Mouse (Mus musculus): ENCODE results near the gene Lrrc7. TPM values are rescaled to one million over a fixed set of nuclear protein-coding genes. Genes with fewer than 3 reads are reported as not detected.

Gene Lrrc7
- total and polyA plus RNA-seq, 2 experiments from 2014 or later, result 7.3 to 29.8 TPM

- no peak overlapping the region for H3K4me2 ChIP-seq (ENCODE audit: low read depth, low read length, poor library complexity, severe bottlenecking)
- 85% methylated on average over 1 of the region's 1 CpGs for WGBS
- no peak overlapping the region for H3K27ac ChIP-seq (ENCODE audit: low read depth, low read length)
- H3K4me1 ChIP-seq (ENCODE audit: insufficient read depth, low read length), result no peaks in the 10 kb centered on the region
- no peaks in the 10 kb centered on the region; the same call in 1 of the 2 replicates for H3K36me3 ChIP-seq (ENCODE audit: insufficient read depth, low read length)
- no peaks in the 10 kb centered on the region for H3K9me3 ChIP-seq (ENCODE audit: low read length)
- ATAC-seq (ENCODE audit: low FRiP score), result no peak
- no peaks in the 10 kb centered on the region for H3K27me3 ChIP-seq (ENCODE audit: insufficient read depth, low read length)
- DNase-seq (ENCODE audit: low spot score), result no peak
- no peak overlapping the region for H3K4me3 ChIP-seq (ENCODE audit: low read depth, low read length)
- TF ChIP-seq CTCF (IDR thresholded peaks at IDR 0.05), result no peak
- H3K9ac ChIP-seq (replicated peaks; ENCODE audit: low read length, poor library complexity, severe bottlenecking), result no peak overlapping the region
These were observed 368.8 kb downstream of the Lrrc7 start for GRCm38 (mm10) chr3:158193229-158193628.

- no peaks in the 10 kb centered on the region for H3K4me1 ChIP-seq (ENCODE audit: insufficient read depth, low read length)
- no peak for DNase-seq (ENCODE audit: low spot score)
- H3K36me3 ChIP-seq (ENCODE audit: insufficient read depth, low read length), result no peaks in the 10 kb centered on the region
- no peak overlapping the region for H3K9ac ChIP-seq (replicated peaks; ENCODE audit: low read length, poor library complexity, severe bottlenecking)
- H3K4me2 ChIP-seq (ENCODE audit: low read depth, low read length, poor library complexity, severe bottlenecking), result no peak overlapping the region
- ATAC-seq (ENCODE audit: low FRiP score), result no peak
- WGBS, result 72% methylated on average over 10 of the region's 10 CpGs
- no peak for TF ChIP-seq CTCF (IDR thresholded peaks at IDR 0.05)
- no peaks in the 10 kb centered on the region for H3K27me3 ChIP-seq (ENCODE audit: insufficient read depth, low read length)
- H3K9me3 ChIP-seq (ENCODE audit: low read length), result no peaks in the 10 kb centered on the region
- no peak overlapping the region for H3K27ac ChIP-seq (ENCODE audit: low read depth, low read length)
- no peak overlapping the region for H3K4me3 ChIP-seq (ENCODE audit: low read depth, low read length)
These were observed 386.9 kb downstream of the Lrrc7 start for GRCm38 (mm10) chr3:158174880-158175735.

- Histone ChIP-seq H3K27ac (ENCODE audit: low read depth, low read length) (no peak overlapping the region), H3K4me2 (ENCODE audit: low read depth, low read length, poor library complexity, severe bottlenecking) (no peak overlapping the region), H3K36me3 (ENCODE audit: insufficient read depth, low read length) (no peaks in the 10 kb centered on the region), H3K9ac (replicated peaks; ENCODE audit: low read length, poor library complexity, severe bottlenecking) (no peak overlapping the region), H3K4me1 (ENCODE audit: insufficient read depth, low read length) (no peaks in the 10 kb centered on the region), H3K9me3 (ENCODE audit: low read length) (no peaks in the 10 kb centered on the region), H3K4me3 (ENCODE audit: low read depth, low read length) (no peak overlapping the region), H3K27me3 (ENCODE audit: insufficient read depth, low read length) (no peaks in the 10 kb centered on the region)
- ATAC-seq (ENCODE audit: low FRiP score) (no peak), DNase-seq (ENCODE audit: low spot score) (no peak)
- TF ChIP-seq CTCF (IDR thresholded peaks at IDR 0.05), result no peak
- 96% methylated on average over 8 of the region's 8 CpGs for whole genome bisulfite sequencing
These were observed 392.8 kb downstream of the Lrrc7 start for GRCm38 (mm10) chr3:158169180-158169579.

GRCm38 (mm10) chr3:158168454-158168853, 393.6 kb downstream of the Lrrc7 start:
- H3K9me3 ChIP-seq (ENCODE audit: low read length), result no peaks in the 10 kb centered on the region
- no peaks in the 10 kb centered on the region for H3K36me3 ChIP-seq (ENCODE audit: insufficient read depth, low read length)
- peak; percentile 52 for DNase-seq (ENCODE audit: low spot score)
- no peak overlapping the region for H3K4me2 ChIP-seq (ENCODE audit: low read depth, low read length, poor library complexity, severe bottlenecking)
- H3K4me3 ChIP-seq (ENCODE audit: low read depth, low read length), result no peak overlapping the region
- no peak overlapping the region for H3K9ac ChIP-seq (replicated peaks; ENCODE audit: low read length, poor library complexity, severe bottlenecking)
- H3K27me3 ChIP-seq (ENCODE audit: insufficient read depth, low read length), result no peaks in the 10 kb centered on the region
- TF ChIP-seq CTCF (IDR thresholded peaks at IDR 0.05), result no peak
- 58% methylated on average over 4 of the region's 4 CpGs for WGBS
- no peaks in the 10 kb centered on the region for H3K4me1 ChIP-seq (ENCODE audit: insufficient read depth, low read length)
- ATAC-seq (ENCODE audit: low FRiP score), result no peak
- H3K27ac ChIP-seq (ENCODE audit: low read depth, low read length), result no peak overlapping the region

GRCm38 (mm10) chr3:158165004-158165403, 397.0 kb downstream of the Lrrc7 start:
- peak; percentile 76 for TF ChIP-seq CTCF (IDR thresholded peaks at IDR 0.05)
- Histone ChIP-seq H3K9me3 (ENCODE audit: low read length) (no peaks in the 10 kb centered on the region), H3K27me3 (ENCODE audit: insufficient read depth, low read length) (no peaks in the 10 kb centered on the region), H3K36me3 (ENCODE audit: insufficient read depth, low read length) (peaks cover 17% of the 10 kb centered on the region), H3K9ac (replicated peaks; ENCODE audit: low read length, poor library complexity, severe bottlenecking) (no peak overlapping the region), H3K4me1 (ENCODE audit: insufficient read depth, low read length) (no peaks in the 10 kb centered on the region), H3K27ac (ENCODE audit: low read depth, low read length) (no peak overlapping the region), H3K4me3 (ENCODE audit: low read depth, low read length) (no peak overlapping the region), H3K4me2 (ENCODE audit: low read depth, low read length, poor library complexity, severe bottlenecking) (no peak overlapping the region)
- DNase-seq (ENCODE audit: low spot score) (peak; percentile 71), ATAC-seq (ENCODE audit: low FRiP score) (no peak)

- Histone ChIP-seq H3K4me2 (ENCODE audit: low read depth, low read length, poor library complexity, severe bottlenecking) (no peak overlapping the region), H3K9ac (replicated peaks; ENCODE audit: low read length, poor library complexity, severe bottlenecking) (no peak overlapping the region), H3K27ac (ENCODE audit: low read depth, low read length) (no peak overlapping the region), H3K4me1 (ENCODE audit: insufficient read depth, low read length) (no peaks in the 10 kb centered on the region), H3K27me3 (ENCODE audit: insufficient read depth, low read length) (no peaks in the 10 kb centered on the region), H3K4me3 (ENCODE audit: low read depth, low read length) (no peak overlapping the region), H3K36me3 (ENCODE audit: insufficient read depth, low read length) (peaks cover 17% of the 10 kb centered on the region), H3K9me3 (ENCODE audit: low read length) (no peaks in the 10 kb centered on the region)
- TF ChIP-seq CTCF (IDR thresholded peaks at IDR 0.05), result no peak
- whole genome bisulfite sequencing, result 75% methylated on average over 5 of the region's 5 CpGs
- no peak for ATAC-seq (ENCODE audit: low FRiP score)
- peak; percentile 27 for DNase-seq (ENCODE audit: low spot score)
These were observed 397.6 kb downstream of the Lrrc7 start for GRCm38 (mm10) chr3:158164452-158164851.

Measured in midbrain, postnatal 0 days (tissue).